Mouse (Mus musculus) olfactory bulb, adult 2 months (tissue): ENCODE data around the gene Olfr1333. TPM values are rescaled to one million over a fixed set of nuclear protein-coding genes. Genes with fewer than 3 reads are reported as not detected.
"Not testable (repeated sequence)": the region's sequence is repeated elsewhere in the genome, so short reads cannot be mapped to it uniquely, and the experiment has no call there.

Source experiments
- H3K27ac ChIP-seq: fragments of 200-500 bp; 2 replicates; pipeline ENCODE4 v1.5.1; 2012; ENCODE audit warnings: low read depth, low read length; ENCODE audit not compliant: insufficient read depth
- H3K4me1 ChIP-seq: fragments of 200-500 bp; 2 replicates; pipeline ENCODE4 v1.6.1; 2012; ENCODE audit warnings: low read length; ENCODE audit not compliant: control insufficient read depth, insufficient read depth
- H3K4me3 ChIP-seq: fragments of 200-500 bp; 2 replicates; pipeline ENCODE4 v1.5.1; 2012; ENCODE audit warnings: mild to moderate bottlenecking, low read depth, low read length, moderate library complexity; ENCODE audit not compliant: insufficient read depth
- CTCF ChIP-seq: fragments of 200-500 bp; IDR thresholded peaks from 2 replicates; pipeline ENCODE4 v1.5.1; 2012; ENCODE audit warnings: low read depth, mild to moderate bottlenecking, low read length, moderate library complexity; ENCODE audit not compliant: insufficient read depth
- POLR2A ChIP-seq: fragments of 200-500 bp; IDR thresholded peaks from 2 replicates; pipeline ENCODE4 v1.6.1; 2012; ENCODE audit warnings: mild to moderate bottlenecking, low read depth, low read length, moderate library complexity; ENCODE audit not compliant: insufficient read depth
- WGBS: fragments of 180-500 bp; shearing (Covaris S2); methylation state at CpG from one replicate; pipeline ENCODE4 v1.1.7; 2018; 5-methylcytosine and 5-hydroxymethylcytosine counted together
- polyA plus RNA-seq: library from polyadenylated mRNA; stranded (reverse); fragments of >200 nt; gene quantifications from 2 replicates; pipeline ENCODE4 v1.2.4, GENCODE M21; 2012; ENCODE audit warnings: low replicate concordance; ENCODE audit not compliant: missing spikeins, insufficient read depth, insufficient read length

Olfr1333 gene
- not detected in 2 replicates for polyA plus RNA-seq

DNA sequence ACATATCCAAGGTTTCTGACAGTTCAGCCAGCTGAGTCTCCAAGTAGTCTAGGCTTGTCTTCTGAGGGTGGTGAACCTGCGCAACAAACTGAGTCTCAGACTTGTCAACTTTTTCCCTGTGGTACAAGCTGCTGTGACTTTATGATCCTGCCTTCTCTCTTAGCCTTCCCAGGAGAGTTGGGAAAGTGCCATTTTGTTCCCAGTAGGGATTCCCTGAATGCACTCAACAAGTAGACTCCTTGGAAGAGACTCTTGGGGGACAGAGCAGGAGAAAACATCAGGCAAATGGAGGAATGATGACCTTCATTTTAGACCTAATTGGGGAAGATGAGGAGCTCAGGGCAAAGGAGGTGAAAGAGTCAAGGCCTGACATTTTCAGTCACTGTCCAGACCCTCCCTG lies at the start of gene Olfr1333:
Olfr1333 (minus strand) TSS at position 101 of the 400 bp plus-strand sequence.
- no peak within 1 kb of the TSS for H3K27ac ChIP-seq
- H3K4me1 ChIP-seq, result no peaks in the 10 kb centered on the region
- no peak within 1 kb of the TSS for H3K4me3 ChIP-seq
- 98% methylated on average over 1 of the region's 1 CpGs for WGBS
- no peak for TF ChIP-seq CTCF
- no peak for TF ChIP-seq POLR2A

DNA sequence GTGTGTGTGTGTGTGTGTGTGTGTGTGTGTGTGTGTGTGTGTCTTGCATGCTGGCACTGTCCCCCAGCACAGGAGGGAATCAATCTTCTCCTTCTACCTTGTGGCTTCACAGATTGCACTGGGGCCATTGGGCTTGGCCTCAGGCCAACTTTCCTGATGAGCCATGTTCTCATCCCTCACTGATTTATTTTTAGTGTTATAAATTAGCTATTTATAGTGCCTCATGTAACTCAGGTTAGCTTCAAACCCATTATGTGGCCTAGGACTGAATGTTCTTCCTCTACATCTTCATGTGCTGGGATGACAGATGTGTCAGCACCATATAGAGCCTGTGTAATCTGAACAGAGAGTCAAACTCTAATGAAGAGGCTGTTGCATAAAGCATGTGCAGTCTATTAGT lies 31.5 kb upstream of the Olfr1333 start:
- Histone ChIP-seq H3K4me1 (no peaks in the 10 kb centered on the region), H3K4me3 (no peak overlapping the region), H3K27ac (no peak overlapping the region)
- TF ChIP-seq POLR2A, result no peak

DNA sequence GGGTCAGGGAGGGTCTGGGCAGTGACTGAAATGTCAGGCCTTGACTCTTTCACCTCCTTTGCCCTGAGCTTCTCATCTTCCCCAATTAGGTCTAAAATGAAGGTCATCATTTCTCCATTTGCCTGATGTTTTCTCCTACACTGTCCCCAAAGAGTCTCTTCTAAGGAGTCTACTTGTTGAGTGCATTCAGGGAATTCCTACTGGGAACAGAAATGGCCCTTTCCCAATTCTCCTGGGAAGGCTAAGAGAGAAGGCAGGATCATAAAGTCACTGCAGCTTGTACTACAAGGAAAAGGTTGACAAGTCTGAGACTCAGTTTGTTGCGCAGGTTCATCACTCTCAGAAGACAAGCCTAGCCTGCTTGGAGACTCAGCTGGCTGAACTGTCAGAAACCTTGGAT lies 28.3 kb upstream of the Olfr1333 start, which contains the start of gene Olfr1331:
Olfr1331 (plus strand) TSS at position 301 of the 400 bp plus-strand sequence.
- no peaks in the 10 kb centered on the region for H3K4me1 ChIP-seq
- H3K27ac ChIP-seq, result no peak within 1 kb of the TSS
- WGBS, result 95% methylated on average over 1 of the region's 1 CpGs
- H3K4me3 ChIP-seq, result no peak within 1 kb of the TSS
- no peak for TF ChIP-seq POLR2A
- no peak for TF ChIP-seq CTCF

DNA sequence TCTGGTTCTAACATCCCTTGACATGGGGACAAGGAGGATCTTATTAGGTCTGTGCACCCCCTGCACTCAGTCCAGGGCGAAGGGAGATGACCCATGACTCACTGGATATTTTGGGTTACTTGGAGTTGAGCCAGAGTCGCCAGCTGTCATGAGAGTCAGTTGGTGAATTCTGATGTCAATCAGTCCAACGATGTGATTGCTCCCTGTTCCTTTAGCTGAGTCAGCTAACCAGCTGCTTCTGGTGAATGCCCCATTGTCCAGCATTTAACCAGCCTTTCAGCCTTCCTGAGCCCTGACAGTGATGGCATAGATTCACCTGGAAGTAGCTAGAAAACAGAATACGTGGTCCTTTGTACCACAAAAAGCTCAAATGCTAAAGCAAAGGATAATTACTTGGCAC lies 26.6 kb upstream of the Olfr1333 start:
- WGBS, result 23% methylated on average over 4 of the region's 4 CpGs
- no peak overlapping the region for H3K27ac ChIP-seq
- H3K4me1 ChIP-seq, result no peaks in the 10 kb centered on the region
- H3K4me3 ChIP-seq, result no peak overlapping the region
- TF ChIP-seq POLR2A (no peak), CTCF (no peak)

DNA sequence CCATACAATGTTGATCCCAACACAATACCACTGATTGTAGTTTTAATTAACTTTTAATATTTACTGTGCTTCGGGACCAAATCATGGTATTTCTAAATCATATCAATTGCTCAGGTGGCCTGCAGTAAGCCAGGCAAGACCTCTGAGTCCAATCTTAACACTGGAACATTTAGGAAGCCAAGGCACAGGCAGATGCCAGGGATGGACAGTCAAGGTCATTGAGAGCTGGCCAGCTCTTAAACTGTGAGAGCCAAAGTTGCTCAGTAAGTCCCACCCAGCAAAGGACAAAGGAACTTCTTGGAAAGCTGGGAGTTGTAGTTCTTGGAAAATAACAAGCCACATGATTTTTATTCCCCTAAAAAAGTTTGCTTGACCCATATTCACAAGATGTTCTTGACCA lies 25.7 kb upstream of the Olfr1333 start:
- TF ChIP-seq POLR2A (no peak), CTCF (no peak)
- 78% methylated on average over 1 of the region's 1 CpGs for WGBS
- Histone ChIP-seq H3K27ac (no peak overlapping the region), H3K4me3 (no peak overlapping the region), H3K4me1 (no peaks in the 10 kb centered on the region)

DNA sequence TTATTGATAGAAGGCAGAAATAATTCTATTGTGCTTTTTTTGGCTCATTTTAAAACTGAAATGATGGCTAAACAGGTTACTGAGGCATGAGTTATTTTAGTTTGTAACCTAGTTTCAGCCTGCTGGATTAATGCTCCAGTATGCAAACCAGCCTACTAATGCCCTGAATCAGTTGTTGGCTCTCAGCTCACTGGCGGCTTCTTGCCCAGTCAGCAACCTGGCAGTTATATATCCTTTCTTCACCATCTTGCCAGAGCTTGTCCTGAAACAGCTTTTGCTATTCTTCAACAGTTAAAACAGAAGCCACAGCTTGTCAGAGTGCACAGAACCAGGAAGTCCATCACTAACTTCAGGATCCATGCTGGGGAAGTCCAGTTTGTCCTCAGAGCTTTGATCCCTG lies 17.2 kb downstream of the Olfr1333 start:
- TF ChIP-seq POLR2A (no peak), CTCF (no peak)
- H3K27ac ChIP-seq, result no peak overlapping the region
- WGBS, result 69% methylated on average over 1 of the region's 1 CpGs

DNA sequence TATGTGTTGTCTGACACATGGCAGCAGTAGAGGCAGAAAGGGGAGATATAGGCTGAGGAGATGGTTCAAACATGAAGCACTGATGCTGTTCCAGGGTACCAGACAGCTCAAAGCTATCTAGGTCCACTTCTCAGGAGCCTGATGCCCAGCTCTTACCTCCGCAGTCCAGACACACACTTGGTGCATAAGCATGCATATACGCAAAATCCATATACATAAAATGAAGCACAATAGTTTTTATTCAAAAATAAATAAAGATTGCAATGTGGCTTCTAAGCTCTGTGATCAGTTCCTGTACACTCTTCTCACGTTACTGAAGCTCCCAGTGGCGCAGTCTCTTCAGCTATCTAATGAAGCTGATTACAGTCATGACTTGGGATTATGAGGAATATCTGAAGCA lies 26.2 kb downstream of the Olfr1333 start, which contains the start of gene Olfr1335:
Olfr1335 (minus strand) TSS at position 101 of the 400 bp plus-strand sequence.
- Histone ChIP-seq H3K4me3 (no peak within 1 kb of the TSS), H3K4me1 (no peaks in the 10 kb centered on the region), H3K27ac (no peak within 1 kb of the TSS)
- WGBS, result 94% methylated on average over 4 of the region's 4 CpGs
- no peak for TF ChIP-seq POLR2A

More for the DNA sequence above, 17.2 kb downstream of the Olfr1333 start:
- Histone ChIP-seq H3K4me1 (no peaks in the 10 kb centered on the region), H3K4me3 (no peak overlapping the region)

DNA sequence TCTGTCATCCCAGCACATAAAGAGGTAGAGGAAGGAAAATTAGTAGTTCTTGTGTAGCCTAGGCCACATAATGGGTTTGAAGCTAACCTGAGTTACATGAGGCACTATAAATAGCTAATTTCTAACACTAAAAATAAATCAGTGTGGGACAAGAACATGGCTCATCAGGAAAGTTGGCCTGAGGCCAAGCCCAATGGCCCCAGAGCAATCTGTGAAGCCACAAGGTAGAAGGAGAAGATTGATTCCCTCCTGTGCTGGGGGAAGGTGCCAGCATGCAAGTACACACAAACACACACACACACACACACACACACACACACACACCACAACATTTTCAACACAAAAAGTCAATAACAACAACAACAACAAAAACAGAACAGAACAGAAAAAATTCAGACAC lies 43.3 kb downstream of the Olfr1333 start:
- H3K4me3 ChIP-seq, H3K27ac ChIP-seq, H3K4me1 ChIP-seq: not testable (repeated sequence)

DNA sequence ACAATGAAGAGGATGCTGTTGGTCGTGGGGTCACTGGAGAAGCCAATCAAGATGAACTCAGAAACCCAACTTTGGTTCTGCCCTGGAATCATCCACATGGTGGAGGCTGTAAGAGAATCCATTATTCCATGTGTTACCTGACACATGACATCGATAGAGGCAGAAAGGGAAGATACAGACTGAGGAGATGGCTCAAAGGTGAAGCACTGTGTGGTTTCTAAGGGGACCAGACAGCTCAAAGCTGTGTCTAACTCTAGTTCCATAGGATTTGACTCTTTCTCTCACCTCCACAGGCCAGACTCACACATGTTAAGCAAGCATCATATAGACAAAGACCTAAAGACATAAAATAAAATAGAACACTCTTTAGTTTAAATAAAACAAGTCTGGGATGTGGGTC lies 53.6 kb downstream of the Olfr1333 start, which contains the start of gene Olfr1337:
Olfr1337 (minus strand) TSS at position 101 of the 400 bp plus-strand sequence.
- H3K4me1 ChIP-seq, result no peaks in the 10 kb centered on the region
- WGBS, result 82% methylated on average over 2 of the region's 2 CpGs
- TF ChIP-seq CTCF, result no peak
- no peak within 1 kb of the TSS for H3K4me3 ChIP-seq
- H3K27ac ChIP-seq, result no peak within 1 kb of the TSS

Other genes with a start within 250 kb of the Olfr1333 start
- not detected in 2 replicates for gene Cfap57, start 215.5 kb downstream of the Olfr1333 start, polyA plus RNA-seq
- gene Ebna1bp2, start 215.5 kb downstream of the Olfr1333 start, polyA plus RNA-seq, result not detected in 2 replicates
- gene Olfr62, start 177.3 kb downstream of the Olfr1333 start, polyA plus RNA-seq, result not detected in 2 replicates
- not detected in 2 replicates for gene Olfr1342, start 143.5 kb downstream of the Olfr1333 start, polyA plus RNA-seq
- not detected in 2 replicates for gene Olfr1341, start 132.8 kb downstream of the Olfr1333 start, polyA plus RNA-seq
- gene Olfr1340, start 116.1 kb downstream of the Olfr1333 start, polyA plus RNA-seq, result not detected in 2 replicates
- not detected in 2 replicates for gene Olfr1339, start 104.1 kb downstream of the Olfr1333 start, polyA plus RNA-seq
- not detected in 2 replicates for gene Olfr1338, start 77.5 kb downstream of the Olfr1333 start, polyA plus RNA-seq
- gene Olfr1337, start 53.7 kb downstream of the Olfr1333 start, polyA plus RNA-seq, result not detected in 2 replicates
- gene Olfr1335, start 26.3 kb downstream of the Olfr1333 start, polyA plus RNA-seq, result not detected in 2 replicates
- not detected in 2 replicates for gene Olfr1331, start 28.4 kb upstream of the Olfr1333 start, polyA plus RNA-seq
- gene Olfr1330, start 52.3 kb upstream of the Olfr1333 start, polyA plus RNA-seq, result not detected in 2 replicates
- gene Olfr1329, start 81.2 kb upstream of the Olfr1333 start, polyA plus RNA-seq, result not detected in 2 replicates
- not detected in 2 replicates for gene Olfr1328, start 102.3 kb upstream of the Olfr1333 start, polyA plus RNA-seq
- gene Lao1, start 125.3 kb upstream of the Olfr1333 start, polyA plus RNA-seq, result not detected in 2 replicates